Mouse (Mus musculus) liver, embryonic 11.5 days (tissue): ENCODE data around the gene Tm4sf1. TPM values are rescaled to one million over a fixed set of nuclear protein-coding genes. Genes with fewer than 3 reads are reported as not detected.

Experiments used
- ATAC-seq: fragments of 200-750 bp; cut with Nextera tagmentation; replicated peaks from 2 replicates; pipeline ENCODE4 v1.8.0; 2017; ENCODE audit warnings: moderate number of reproducible peaks, mild to moderate bottlenecking, moderate TSS enrichment, moderate library complexity; ENCODE audit not compliant: low FRiP score
- DNase-seq: peaks from one replicate; pipeline ENCODE4 v3.0.0-alpha.2; 2017; ENCODE audit warnings: low spot score
- H3K27ac ChIP-seq: fragments of 300-500 bp; sonication (generic); 2 replicates; pipeline ENCODE4 v1.5.1; 2014; ENCODE audit warnings: mild to moderate bottlenecking, low read depth, low read length, control low read depth
- H3K27me3 ChIP-seq: fragments of 300-500 bp; sonication (generic); replicated peaks from 2 replicates; pipeline ENCODE4 v1.6.1; 2014; ENCODE audit warnings: low read length, mixed read lengths; ENCODE audit not compliant: control insufficient read depth, insufficient read depth
- H3K36me3 ChIP-seq: fragments of 300-500 bp; sonication (generic); 2 replicates; pipeline ENCODE4 v1.6.1; 2014; ENCODE audit warnings: mild to moderate bottlenecking, low read length, moderate library complexity, mixed read lengths; ENCODE audit not compliant: control insufficient read depth, insufficient read depth
- H3K4me1 ChIP-seq: fragments of 300-500 bp; sonication (generic); replicated peaks from 2 replicates; pipeline ENCODE4 v1.6.1; 2014; ENCODE audit warnings: low read length, mixed read lengths; ENCODE audit not compliant: control insufficient read depth, insufficient read depth
- H3K4me2 ChIP-seq: fragments of 300-500 bp; sonication (generic); 2 replicates; pipeline ENCODE4 v1.6.1; 2014; ENCODE audit warnings: mild to moderate bottlenecking, control low read depth, moderate library complexity
- H3K4me3 ChIP-seq: fragments of 300-500 bp; sonication (generic); 2 replicates; pipeline ENCODE4 v1.5.1; 2014; ENCODE audit warnings: low read depth, low read length, control low read depth
- H3K9ac ChIP-seq: fragments of 300-500 bp; sonication (generic); 2 replicates; pipeline ENCODE4 v1.6.1; 2014; ENCODE audit warnings: low read depth, low read length, control low read depth
- H3K9me3 ChIP-seq: fragments of 300-500 bp; sonication (generic); 2 replicates; pipeline ENCODE4 v1.6.1; 2016; ENCODE audit warnings: low read length, inconsistent platforms, mixed read lengths; ENCODE audit not compliant: control insufficient read depth
- WGBS: fragments of 180-500 bp; shearing (Covaris S2); extraction: QIAGEN DNeasy Blood & Tissue Kit; methylation state at CpG from one replicate; pipeline ENCODE4 v1.1.7; 2014; 5-methylcytosine and 5-hydroxymethylcytosine counted together
- polyA plus RNA-seq: library from polyadenylated mRNA; unstranded; fragments of >200 nt; fragmentation: Nextera tagmentation; extraction: Ambion mirVana; gene quantifications from 2 replicates; pipeline ENCODE4 v1.2.1, GENCODE M21; 2014

The Tm4sf1 gene
- 7.3 and 8.4 TPM in 2 replicates for polyA plus RNA-seq

DNA sequence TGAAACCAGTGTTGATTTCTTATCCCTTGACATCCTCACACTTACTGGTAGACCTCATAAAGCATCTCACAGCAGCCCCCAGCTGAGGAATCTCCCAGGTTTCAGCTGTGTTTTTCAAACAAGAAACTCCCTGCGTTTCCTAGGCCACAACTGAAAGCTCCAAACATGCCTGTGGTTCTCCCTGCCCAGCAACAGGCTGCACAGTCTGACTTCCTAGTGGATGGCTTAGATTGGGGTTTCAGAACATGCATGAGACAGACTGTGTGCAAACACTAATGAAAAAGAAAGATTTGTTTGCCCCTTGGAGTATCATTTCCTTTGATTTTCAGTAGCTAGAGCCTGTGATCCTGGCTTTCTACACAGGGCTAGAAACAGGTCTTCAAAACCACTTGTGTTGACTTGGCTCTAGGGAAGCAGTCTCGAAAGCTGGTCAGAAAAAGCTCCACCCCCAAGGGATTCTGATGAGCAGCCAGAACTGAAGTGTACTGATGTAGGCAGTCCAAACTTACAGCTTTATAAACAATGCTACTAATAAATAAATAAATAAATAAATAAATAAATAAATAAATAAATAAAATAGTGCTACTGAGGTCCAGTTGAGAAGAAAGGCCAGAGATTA lies at the start of gene Tm4sf1:
Tm4sf1 (minus strand) TSS at position 68 of the 619 bp plus-strand sequence.
- Histone ChIP-seq H3K36me3 (no peaks in the 10 kb centered on the region), H3K27me3 (no peaks in the 10 kb centered on the region), H3K9ac (no peak within 1 kb of the TSS), H3K27ac (no peak within 1 kb of the TSS), H3K4me2 (no peak within 1 kb of the TSS), H3K4me1 (no peaks in the 10 kb centered on the region), H3K9me3 (no peaks in the 10 kb centered on the region), H3K4me3 (no peak within 1 kb of the TSS)
- ATAC-seq = no peak
- DNase-seq = no peak
- WGBS = 72% methylated on average over 2 of the region's 2 CpGs

DNA sequence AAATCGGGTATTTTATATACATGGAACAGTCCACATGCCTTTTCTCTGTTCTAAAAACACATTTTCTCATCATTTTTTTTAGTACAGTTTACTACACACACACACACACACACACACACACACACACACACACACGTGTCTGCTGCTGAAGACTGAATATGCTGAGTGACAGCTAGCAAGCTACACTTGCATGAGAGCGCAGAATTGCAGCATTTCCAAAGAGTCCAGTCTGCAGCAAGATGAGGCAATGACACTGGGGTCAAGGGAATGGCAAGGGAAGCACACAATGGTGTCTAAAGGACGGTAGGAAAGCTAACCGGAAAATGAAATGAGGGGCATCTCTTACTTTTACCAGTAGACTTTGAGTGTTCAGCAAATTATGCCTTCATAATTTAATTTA lies 43.0 kb upstream of the Tm4sf1 start:
- H3K27me3 ChIP-seq = no peaks in the 10 kb centered on the region

DNA sequence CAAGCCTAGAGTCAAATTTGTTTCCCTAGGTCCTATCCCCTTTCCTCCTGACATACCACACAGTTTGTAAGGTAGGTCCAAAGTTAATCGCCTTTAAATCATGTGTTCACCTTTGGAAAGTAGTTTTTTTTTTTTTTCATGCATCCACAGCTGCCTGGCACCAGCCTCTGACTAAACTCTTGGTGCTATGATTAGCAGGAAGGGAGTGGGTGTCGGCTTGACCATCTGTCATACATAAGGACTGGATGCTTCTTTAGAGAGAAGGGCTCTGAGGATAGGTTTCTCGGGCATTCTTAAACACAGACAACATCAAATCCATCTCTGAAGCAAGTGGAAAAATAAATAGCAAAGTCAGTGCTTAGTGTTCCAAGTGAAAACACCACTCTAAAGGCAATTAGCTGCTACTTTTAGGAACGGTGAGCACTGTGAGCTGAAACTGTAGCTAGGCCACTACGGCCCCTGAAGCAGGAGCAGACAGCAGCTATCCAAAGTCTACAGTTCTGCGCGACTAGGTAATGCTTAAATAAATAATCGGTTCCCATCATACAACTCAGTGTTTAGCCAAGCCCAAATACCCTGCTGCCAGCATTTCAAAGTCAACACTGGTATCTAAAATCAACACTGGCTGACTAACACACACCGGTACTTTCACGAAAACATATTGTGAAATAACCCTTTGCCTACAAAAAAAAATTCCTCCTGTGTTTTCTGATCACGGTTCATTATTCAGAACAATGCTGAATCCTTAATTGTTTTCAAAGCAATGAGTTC lies 42.2 kb upstream of the Tm4sf1 start:
- Histone ChIP-seq H3K4me1 (no peaks in the 10 kb centered on the region), H3K4me3 (no peak overlapping the region), H3K4me2 (no peak overlapping the region), H3K9me3 (no peaks in the 10 kb centered on the region), H3K36me3 (no peaks in the 10 kb centered on the region), H3K9ac (no peak overlapping the region), H3K27me3 (no peaks in the 10 kb centered on the region), H3K27ac (peak overlapping the region; percentile 48)
- whole genome bisulfite sequencing = 63% methylated on average over 11 of the region's 11 CpGs
- DNase-seq (no peak), ATAC-seq (peak; percentile 75)

More for the DNA sequence above, 43.0 kb upstream of the Tm4sf1 start:
- Histone ChIP-seq H3K4me2 (no peak overlapping the region), H3K36me3 (no peaks in the 10 kb centered on the region), H3K4me3 (no peak overlapping the region), H3K27ac (peak overlapping the region; percentile 48), H3K9me3 (no peaks in the 10 kb centered on the region), H3K4me1 (no peaks in the 10 kb centered on the region), H3K9ac (no peak overlapping the region)
- DNase-seq (no peak), ATAC-seq (peak; percentile 57)
- 59% methylated on average over 5 of the region's 5 CpGs for WGBS

DNA sequence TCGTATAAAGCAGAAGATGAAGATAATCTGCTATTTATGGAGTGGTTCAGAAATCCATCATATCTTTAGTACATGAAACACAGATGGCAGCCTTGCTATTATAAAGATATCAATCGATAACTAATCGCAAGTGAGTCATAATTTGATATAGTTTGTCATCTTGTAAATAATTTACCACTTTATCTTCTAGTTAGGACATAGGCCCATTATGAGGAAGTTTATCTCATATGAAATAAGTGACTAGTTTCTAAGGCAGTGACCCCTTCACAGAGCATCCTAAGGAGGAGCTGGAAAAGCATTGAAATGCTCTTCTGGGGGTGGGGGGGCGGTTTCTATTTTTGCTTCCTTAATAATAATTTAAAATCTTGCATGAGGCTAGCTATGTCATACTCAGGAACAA lies 41.2 kb upstream of the Tm4sf1 start:
- ATAC-seq (no peak), DNase-seq (no peak)
- WGBS = 80% methylated on average over 4 of the region's 4 CpGs
- Histone ChIP-seq H3K4me2 (no peak overlapping the region), H3K36me3 (no peaks in the 10 kb centered on the region), H3K9ac (no peak overlapping the region), H3K27ac (no peak overlapping the region), H3K4me3 (no peak overlapping the region), H3K27me3 (no peaks in the 10 kb centered on the region), H3K9me3 (no peaks in the 10 kb centered on the region), H3K4me1 (no peaks in the 10 kb centered on the region)

DNA sequence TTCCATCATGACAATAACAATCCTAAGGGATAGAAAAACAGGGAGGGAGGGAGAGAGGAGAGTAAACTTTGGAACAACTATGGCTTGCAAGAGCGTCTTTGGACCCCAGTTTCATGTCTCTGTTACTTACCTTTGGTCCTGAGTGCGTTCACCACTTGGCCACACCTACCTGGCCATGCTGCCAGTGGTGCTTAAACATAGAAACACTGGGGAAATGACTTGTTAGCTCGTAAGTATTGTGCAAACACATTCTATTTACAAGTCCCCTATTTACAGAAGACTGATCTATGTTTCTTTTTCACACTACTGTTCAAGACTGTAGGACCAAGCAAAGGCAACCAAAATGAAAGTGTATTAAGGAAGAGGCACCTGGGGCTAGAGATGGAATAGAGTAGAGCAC lies 39.5 kb upstream of the Tm4sf1 start:
- Histone ChIP-seq H3K9ac (no peak overlapping the region), H3K36me3 (no peaks in the 10 kb centered on the region), H3K4me2 (no peak overlapping the region), H3K27ac (no peak overlapping the region), H3K27me3 (no peaks in the 10 kb centered on the region), H3K4me1 (no peaks in the 10 kb centered on the region), H3K9me3 (no peaks in the 10 kb centered on the region), H3K4me3 (no peak overlapping the region)
- 71% methylated on average over 3 of the region's 3 CpGs for whole genome bisulfite sequencing
- DNase-seq = no peak
- no peak for ATAC-seq

DNA sequence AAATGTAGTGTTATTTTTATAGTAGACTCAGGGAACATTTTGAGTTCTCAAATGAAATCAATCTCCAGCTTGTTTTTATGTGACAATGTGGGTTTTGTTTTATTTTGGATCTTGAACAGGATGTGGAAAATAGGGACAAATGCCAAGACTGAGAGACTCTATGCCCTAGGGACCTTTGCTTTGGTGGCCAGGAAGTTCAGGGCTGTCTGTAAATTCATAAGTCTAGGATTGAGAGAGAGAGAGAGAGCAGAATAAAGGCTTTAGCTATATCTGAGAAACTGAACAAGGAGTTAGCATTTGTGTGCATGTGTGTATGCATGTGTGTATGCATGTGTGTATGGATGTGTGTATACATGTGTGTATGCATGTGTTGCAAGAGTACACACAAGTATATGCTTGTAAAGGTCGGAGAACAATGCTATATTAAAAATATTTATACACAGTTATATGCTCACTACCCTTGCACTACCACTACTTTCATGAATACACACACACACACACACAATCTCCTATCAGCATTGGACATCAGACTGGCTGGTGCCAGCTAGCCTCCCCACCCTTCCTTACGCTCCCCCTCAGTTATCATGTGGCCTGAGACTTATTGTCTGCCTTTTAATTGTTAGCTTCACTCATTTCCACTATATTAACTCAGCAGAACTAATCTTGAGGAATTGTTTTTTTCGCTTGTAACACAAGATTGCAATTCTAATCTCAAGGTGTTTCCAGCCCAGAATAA lies 33.5 kb upstream of the Tm4sf1 start:
- Histone ChIP-seq H3K36me3 (no peaks in the 10 kb centered on the region), H3K27ac (no peak overlapping the region), H3K4me3 (no peak overlapping the region), H3K27me3 (no peaks in the 10 kb centered on the region), H3K9me3 (no peaks in the 10 kb centered on the region), H3K4me1 (no peaks in the 10 kb centered on the region), H3K9ac (no peak overlapping the region), H3K4me2 (no peak overlapping the region)
- 75% methylated on average over 3 of the region's 3 CpGs for WGBS
- ATAC-seq (no peak), DNase-seq (no peak)

DNA sequence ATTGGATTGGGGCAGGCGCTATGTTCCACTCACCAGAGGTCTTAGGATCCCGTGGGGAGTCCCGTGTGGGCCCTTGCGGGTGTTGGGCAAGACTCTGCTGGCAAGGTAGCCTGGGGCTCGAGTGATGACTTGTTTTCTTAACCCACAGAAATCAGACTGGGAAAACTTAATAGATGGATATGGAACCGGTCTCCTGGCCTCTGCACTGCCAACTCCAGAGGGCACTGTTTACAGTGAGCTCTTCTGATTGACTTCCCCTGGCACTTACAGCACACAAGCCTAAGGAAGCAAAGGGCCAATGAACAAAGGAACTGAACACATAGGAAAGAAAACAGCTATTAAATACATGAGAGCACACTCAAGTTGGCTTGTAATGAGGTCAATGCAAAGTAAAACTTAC lies 26.2 kb upstream of the Tm4sf1 start:
- no peak for DNase-seq
- 83% methylated on average over 4 of the region's 6 CpGs for WGBS

DNA sequence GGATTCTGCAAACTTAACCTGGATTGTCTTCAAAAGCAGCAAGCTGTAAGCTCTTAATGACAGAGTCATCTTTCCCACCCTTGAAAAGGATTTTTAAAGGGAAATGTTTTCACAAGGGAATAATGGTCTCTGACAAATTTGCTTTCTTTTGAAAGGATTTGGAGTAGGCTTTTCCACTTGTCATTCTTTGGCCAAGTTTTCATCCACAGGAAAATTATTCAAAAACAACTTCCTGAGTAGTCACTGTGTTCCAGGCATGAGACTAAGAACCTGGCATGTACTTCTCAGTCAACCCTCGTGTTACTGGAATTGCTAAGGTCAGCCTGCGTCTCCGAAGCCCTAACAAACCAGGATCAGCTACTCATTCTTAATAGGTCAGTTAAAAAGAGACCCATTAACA lies 5.3 kb upstream of the Tm4sf1 start:
- Histone ChIP-seq H3K27ac (no peak overlapping the region), H3K4me1 (no peaks in the 10 kb centered on the region), H3K27me3 (no peaks in the 10 kb centered on the region), H3K9me3 (no peaks in the 10 kb centered on the region), H3K4me3 (no peak overlapping the region), H3K9ac (no peak overlapping the region), H3K36me3 (no peaks in the 10 kb centered on the region), H3K4me2 (no peak overlapping the region)
- WGBS = 87% methylated on average over 3 of the region's 3 CpGs
- DNase-seq = no peak
- no peak for ATAC-seq

More for the DNA sequence above, 26.2 kb upstream of the Tm4sf1 start:
- Histone ChIP-seq H3K4me1 (no peaks in the 10 kb centered on the region), H3K36me3 (no peaks in the 10 kb centered on the region), H3K27ac (no peak overlapping the region), H3K9ac (no peak overlapping the region), H3K4me3 (no peak overlapping the region), H3K27me3 (no peaks in the 10 kb centered on the region), H3K4me2 (no peak overlapping the region), H3K9me3 (no peaks in the 10 kb centered on the region)
- ATAC-seq = no peak
